Mouse (Mus musculus): Measurements from ENCODE around the gene Dmxl2.

Dmxl2 gene

DNA sequence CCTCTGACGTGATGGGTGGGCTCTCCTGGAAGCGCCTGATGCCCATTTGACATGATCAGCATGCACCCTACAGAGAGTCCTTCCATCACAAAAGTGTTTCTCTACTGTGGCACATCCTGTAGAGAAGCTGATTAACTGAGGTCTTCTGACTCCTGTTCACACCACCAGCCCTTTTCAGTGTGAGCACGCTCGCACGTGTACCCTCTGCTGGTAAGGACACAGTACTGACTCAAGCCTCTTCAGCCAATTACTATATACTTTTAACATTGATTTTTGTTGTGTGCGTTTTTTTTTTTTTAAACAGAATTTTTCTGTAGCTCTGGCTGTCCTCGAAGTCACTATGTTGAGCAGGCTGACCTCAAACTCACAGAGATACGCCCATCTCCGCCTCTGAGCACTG lies 185.1 kb downstream of the Dmxl2 start:
- no peak for DNase-seq (ENCODE audit: low read depth, low spot score)

All from skeletal muscle tissue, adult 2 months (tissue).